Mouse (Mus musculus): ENCODE data around the gene Sec14l1.
A peak's percentile ranks its signal among the peaks of the same experiment; 100 is the strongest.

Gene Sec14l1

DNA sequence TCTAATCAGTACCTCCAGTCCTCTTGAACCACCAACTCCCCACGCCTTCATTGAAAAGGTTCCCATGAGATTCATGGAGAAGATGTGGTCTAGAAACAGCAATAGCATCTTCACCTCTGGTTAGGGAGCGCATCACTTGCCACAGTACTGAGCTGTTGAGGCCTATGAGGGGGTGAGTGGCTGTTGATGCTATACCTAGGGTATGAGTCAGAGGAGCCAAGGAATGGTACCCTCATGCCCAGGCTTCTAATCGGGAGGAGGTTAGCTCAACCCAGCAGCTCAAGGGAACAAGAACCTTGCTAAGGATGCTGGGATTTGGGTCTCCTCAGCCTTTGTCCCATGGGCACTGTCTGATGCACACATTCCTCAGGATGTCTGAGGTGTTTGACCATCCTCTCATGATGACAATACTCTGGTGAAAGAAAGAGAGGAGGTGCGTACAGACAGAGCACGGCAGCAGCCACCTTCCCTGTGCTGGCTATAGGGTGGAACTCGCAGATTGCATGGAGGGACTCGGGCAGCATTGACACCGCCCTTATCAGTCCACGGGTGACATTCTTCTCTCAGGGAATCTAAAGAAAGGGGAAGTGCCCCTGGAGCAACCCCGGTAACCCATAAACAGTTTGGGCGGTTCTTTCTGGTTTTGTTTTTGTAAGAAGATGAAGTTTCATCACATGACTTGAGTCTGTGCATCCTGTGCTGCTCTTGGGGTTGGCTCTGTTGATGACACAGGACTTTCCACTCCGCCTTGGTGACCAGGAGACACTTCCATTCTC is 5.6 kb upstream of the Sec14l1 start:
- DNase-seq = no peak

DNA sequence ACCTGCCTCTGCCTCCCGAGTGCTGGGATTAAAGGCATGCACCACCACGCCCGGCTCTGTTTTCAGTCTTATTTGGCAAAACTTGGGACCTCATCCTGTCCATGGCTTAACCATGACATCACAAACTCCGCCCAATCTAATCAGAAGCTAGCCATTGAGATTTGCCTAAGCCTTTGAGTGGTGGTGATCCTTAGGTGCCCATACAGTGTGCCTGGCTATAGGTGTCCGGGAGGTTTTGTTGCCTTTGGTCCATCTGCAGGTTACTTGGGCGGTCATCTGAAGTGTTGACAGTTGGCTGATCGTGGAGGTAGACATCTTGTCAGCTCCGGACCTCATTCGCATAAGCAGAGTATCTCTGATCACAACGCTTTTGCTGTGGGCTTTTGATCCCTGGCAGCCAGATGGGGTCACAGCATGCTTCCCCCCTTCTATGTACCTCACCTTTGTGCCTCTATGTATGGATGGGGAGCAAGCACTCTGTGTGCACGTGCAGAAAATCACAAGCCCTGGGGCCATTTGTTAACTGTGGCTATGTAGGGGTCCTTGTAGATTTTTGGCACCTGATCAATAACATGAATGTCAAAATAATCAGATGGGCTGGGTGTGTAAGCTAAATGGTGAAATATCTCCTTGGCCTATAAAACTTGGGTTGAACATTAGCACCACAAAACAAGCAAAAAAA is 2.9 kb upstream of the Sec14l1 start:
- no peak for DNase-seq

DNA sequence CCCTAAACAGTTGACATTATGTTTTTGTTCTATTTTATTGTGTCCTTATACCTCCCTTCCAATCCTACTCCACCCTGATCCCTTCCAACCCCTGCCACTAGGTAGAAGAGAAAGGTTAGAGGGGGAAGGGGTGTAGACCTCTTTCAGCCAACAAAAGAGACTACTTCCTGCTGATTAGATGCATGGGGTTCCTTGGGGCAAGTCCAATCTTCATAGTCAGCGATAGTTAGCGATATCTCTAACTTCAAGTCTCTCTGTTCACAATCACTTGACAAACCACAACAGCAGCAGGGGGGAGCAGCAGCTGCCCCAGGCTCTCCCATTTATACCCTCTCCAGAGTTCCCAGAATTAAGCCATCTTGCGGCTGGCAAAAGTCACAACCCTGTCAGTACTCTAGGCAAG is 2.3 kb upstream of the Sec14l1 start:
- DNase-seq = no peak

DNA sequence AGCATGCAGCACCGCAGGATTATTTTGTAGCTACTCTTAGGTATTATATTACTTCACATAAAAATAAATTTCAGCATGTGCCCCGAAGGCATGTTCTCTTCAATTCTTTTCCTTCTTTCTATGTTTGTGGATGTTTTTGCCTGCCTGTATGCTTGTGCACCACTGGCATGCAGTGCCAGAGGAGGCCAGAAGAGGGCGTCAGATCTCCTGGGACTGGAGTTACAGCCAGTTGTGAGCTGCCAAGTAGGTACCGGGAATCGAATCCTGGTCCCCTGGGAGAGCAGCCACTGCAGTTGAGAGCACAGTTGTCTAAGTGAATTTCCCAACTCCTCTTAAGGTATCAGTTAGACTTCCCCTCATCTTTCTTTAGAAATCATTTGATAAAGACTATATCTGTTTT is 1.6 kb upstream of the Sec14l1 start:
- no peak for DNase-seq

DNA sequence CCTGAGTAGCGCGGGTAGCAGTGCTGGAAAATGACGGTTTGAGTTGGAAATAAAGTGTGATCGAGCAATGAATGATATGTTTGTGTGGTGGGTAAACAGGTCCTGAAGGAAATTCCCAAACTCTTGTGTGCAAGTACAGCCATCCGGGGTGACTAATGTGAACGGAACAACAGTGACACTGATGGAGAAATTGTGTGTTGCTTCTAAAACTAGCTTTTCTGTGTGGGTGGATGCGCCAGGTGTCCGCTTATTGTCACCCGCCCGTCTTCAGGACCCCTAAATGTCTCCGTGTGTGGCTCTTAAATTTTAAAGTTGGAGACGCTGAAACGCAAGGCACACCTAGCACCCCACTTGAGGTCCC is 757 bp upstream of the Sec14l1 start:
- no peak for DNase-seq

DNA sequence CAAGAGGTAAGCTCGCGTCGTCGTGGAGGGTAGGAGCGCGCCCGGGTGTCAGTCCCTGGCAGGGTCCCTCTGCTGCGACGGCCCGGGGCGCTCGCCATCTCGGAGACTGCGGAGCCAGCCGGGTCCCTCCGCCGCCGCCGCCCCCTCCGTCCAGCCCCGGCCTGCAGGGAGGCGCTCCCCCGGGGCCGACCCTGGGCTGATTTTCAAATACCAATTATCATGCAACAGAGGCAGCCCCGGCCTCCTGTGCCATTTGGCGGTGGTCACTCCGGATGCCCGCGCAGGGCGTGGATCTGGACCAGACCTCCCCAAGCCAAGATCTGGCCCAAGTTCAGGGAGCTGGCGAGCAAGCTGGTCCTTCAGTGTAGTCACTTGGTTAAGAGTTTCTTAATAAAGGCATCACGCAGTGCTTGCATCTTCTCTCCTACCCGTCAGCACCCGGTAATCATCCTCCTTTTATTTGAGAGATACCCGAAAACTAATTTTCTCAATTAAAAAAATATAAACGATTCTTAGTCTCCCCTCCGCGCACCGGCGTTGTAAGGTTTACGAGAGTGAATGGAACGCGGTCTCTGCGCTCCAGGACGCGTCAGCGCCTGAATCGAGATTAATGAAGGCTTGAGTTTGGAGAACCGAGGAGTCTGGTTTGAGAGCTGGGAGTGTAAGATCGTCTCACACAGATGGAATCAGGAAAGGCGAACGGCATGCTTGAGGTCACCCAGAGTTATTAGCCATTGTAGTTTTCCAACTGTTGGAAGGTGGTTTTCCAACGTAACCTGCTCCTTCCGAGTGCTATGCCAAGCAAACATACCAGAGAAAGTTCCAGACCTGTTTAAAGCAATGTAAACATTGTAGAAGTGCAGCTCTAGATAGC is 615 bp downstream of the Sec14l1 start:
- DNase-seq = peak; percentile 55

DNA sequence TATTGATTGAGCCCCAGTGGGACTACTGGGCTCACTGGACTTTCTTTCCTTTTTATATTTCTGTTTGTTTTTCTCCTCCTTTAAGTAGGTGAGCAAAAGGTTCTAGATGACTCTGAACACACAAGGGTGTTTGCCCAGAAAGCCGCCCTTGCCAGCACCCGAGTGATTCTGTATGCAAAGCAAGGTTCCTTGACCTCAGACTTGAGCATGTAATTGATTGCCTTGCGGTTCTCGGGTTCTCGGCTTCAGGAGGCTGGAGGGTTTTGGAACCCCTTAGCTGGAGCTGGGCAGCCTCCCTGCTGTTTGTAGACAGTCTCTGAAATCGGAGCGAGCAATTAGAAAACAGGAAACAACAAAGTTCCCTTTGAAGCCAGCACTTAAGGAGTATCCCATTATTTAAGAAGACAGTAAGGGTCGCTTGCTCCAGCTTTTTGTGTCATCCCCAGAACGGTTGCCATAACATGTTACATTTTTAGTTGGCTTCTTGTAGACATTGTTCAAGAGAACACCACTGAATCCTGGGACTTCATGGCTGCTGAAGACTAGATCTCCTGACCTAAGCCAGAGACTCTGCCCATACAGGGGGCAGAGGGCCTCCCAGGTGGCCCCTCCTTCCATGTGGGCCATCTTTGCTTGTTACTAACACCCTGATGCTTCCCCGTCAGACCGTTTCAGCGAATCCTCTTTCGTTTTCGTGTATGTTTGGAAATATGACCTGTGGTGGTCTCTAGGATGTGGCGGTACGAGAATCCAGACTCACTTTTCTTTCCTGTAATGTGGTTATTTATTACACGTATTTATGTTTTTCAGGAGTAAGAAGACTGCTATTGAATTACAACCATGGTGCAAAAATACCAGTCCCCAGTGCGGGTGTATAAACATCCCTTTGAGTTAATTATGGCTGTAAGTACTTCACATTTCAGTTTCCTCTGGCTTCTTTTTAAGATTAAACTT is 1.7 kb downstream of the Sec14l1 start:
- DNase-seq = no peak

DNA sequence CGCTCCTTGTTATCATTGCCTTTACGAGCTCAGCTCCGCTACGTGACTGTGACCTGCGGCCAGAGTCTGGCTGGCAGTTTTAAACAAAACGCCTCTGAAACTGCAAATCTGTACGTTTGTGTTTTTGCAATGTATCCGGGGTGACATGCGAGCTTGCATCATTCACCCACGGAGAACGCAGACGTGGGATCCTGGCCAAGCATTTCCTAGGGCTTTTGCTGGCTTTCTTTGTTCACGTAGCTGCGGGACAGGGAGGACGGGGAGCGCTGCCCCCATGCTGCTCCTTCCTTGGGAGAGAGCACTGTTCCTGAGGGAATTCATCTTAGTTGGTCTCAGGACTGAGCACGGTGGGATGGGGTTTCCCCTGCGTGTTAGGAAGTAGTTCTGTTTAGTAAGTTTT is 2.4 kb downstream of the Sec14l1 start:
- no peak for DNase-seq

DNA sequence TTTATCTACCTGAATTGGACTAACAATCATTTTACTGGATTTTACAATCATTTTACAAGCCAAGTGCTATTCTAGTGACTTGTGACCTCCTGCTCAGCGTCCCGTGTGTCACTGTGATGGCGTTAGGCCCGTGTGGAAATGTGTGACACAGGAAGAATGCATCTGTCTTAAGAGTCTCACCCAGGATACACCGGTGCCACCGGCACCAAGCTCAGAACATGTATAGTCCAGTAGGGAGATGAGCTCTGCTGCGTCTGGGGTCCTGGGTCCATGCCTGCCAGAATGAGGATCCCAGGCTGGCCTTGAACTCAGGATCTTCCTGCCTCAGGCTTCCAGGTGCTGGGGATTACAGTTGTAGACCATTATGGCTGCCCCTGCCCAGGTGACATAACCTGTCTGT is 2.8 kb downstream of the Sec14l1 start:
- DNase-seq = no peak

DNA sequence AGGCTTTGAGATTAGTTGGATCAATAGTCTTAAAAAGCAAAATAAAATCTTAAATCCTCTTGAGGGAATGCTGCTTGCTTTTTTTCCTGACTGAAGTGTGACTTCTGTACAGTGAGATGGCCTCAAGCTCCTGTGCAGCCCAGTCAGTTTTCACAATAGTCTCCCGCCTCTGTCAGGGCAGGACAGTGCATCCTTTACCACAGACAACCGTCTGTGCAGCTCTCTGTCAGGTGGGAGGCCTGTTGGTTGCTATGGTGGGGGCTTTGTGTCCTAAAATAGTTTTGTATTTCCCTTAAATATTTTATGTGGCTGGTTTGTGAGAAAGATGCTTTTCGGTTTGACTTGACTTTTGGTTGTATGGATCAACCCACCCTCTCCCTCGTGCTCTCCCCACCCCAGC is 3.3 kb downstream of the Sec14l1 start:
- no peak for DNase-seq

DNA sequence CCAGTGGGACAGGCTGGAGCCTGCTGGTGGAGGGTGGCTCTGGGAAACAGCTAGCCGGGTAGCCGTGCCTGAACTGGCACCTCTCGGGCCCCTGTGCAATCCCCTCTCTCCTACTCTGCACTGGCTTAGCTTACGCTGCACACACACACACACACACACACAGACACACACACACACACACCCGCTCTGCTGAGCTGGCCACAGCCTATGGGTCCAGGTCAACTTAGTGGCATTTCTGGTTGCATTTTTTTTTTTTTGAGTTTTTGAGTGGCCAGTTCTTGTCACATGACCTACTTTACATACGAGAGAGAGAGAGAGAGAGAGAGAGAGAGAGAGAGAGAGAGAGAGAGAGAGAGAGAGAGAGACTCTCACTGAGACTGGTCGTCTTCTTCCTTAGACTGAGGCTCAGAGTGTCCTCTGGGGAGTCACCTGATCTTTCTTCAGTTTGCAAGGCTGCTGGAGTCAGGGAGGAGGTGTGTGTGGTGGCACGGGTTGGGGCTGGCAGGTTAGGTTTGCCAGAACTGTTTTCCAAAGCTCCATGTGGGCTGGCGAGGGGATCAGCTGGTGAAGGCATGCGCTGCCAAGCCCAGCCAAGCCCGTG is 3.9 kb downstream of the Sec14l1 start:
- peak; percentile 56 for DNase-seq

DNA sequence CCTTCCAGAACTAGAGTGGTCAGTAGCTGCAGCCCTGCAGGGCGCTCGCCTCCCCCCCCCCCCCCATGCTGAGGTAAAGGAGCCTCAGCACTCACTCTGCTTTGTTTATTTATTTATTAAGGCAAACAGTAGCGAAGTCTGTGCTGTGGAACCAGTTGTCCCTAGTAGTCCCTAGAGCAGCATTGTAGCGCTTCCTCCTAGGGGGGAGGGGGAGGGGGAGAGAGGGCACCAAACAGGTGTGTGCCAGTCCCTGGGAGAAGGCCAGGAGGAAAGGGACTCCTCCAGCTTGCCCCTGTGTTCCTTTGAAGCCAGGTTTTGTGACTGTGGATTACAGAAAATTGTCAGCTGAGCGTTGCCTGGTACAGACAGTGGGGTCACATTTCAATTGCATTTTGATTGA is 4.8 kb downstream of the Sec14l1 start:
- DNase-seq = no peak

DNA sequence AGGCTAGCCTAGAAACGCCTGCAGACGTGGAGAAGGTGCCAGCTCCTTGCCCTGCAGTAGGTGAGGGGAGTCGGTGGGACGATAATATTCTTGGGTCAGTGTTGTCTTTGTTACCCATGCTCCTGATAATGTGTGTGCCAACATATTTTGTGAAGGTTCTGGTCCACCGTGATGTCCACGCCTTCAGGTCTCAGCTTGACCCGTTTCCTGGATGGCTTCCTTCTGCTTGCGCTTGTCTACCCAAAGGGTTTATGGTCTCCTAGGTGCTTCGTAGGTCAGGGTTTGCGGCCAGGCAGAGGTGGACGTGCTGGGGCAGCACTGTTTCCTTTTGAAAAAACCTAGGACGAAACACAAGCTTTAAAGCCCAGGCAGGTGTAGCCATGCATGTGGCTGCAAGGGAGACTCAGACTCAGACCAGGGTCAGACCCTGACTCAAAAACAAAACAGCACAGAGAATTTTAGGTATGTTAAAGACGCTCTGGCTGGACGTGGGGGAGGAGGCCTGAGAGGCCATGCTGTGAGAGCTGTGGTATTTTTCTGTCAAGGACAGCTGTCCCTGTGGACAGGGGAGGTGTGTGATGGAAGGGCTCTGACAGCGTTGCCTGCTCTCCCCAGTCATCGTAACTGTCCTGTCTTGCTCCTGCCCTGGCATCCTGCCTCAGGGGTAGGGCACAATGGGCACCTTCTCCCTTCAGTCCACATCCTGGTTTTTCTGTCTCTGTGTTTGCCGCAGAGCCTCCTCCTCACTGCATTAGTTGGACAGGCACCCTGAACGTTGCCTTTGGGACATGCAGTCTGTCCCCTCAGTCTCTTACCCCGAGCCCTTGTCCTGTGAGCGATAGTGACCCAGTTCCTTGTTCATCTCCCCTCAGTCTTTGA is 5.6 kb downstream of the Sec14l1 start:
- DNase-seq = no peak

DNA sequence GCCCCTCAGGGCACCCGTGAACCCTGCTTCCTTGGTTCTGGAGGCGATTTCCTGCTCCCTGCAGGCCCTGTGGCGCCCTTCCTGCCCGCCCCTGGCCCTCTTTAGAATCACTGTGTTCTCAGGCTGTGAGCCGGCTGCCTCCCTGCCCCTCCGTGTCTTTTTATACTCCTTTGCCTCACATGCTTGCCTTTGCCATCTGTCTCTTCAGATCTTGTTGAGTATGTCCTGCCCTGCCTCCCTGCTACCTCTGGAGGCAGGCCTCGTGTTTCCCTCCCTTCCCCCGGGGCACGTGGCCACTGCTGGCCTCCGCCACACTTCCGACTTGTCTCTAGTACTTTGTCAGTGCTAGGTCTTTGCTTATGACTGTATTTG is 6.2 kb downstream of the Sec14l1 start:
- peak; percentile 88 for DNase-seq

DNA sequence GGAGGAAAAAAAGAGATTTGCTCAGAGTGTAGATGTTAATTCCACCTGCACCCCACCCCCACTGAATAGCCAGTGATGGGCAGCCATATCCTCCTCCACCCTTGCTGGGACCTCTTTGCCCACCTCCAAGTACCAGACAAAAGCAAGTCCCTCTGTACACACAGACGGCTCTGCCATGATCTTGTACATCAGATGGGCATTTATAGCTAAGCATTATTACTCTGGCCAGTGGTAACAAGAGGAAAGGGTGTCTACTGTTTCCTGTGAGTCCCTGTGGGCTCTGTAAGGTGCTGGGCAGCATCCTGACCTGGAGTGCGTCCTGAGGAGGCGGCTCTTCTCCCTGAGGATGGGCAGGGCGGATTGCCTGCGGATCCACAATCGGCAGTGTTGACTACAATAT is 7.0 kb downstream of the Sec14l1 start:
- no peak for DNase-seq

DNA sequence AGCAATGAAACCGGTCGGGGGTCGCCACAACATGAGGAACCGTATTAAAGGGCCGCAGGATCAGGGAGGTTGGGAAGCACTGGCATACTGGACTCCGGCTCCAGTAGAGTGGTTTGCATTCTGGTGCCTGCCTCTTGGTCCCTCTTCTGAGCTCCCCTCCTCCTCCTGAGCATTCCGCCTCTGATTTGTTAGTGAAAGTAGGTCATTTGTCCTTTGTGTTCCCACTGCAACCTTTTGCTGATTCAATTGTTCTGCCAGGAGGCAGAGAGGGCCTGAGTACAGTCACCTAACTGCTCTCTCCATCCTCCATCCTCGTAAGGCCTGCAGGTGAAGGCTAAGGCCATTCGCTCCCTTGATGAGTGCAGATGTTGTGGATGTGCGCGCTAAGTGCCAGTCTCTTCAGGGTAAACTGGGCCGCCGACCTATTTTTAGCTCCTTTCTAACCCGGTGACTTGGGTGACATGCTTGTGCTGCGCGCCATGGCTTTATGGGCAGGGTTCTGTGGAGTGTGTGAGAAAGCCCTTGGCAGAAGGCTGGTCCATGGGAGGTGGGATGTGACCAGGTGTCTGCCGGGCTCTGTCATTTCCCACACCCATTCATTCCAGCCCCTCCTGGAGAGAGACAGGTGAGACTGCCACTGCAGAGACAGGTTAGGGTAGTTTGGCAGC is 8.6 kb downstream of the Sec14l1 start:
- no peak for DNase-seq

DNA sequence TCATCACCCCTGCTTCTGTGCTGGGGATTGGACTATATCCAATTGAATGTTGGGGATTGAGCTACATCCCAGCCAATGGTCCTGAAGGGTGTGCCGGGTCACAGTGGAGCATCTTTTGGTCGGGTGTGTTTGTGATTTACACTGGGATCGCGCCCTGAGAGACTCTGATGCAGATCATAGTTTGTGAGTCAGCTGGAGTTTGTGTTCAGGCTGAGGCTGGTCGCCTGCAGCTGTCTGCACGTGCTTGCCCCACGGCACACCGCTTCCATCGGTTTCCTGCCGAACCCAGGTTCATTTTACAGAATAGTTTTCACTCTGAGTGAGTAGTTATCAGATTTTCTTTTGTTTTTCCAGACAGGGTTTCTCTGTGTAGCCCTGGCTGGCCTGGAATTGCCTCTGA is 9.6 kb downstream of the Sec14l1 start:
- DNase-seq = no peak

DNA sequence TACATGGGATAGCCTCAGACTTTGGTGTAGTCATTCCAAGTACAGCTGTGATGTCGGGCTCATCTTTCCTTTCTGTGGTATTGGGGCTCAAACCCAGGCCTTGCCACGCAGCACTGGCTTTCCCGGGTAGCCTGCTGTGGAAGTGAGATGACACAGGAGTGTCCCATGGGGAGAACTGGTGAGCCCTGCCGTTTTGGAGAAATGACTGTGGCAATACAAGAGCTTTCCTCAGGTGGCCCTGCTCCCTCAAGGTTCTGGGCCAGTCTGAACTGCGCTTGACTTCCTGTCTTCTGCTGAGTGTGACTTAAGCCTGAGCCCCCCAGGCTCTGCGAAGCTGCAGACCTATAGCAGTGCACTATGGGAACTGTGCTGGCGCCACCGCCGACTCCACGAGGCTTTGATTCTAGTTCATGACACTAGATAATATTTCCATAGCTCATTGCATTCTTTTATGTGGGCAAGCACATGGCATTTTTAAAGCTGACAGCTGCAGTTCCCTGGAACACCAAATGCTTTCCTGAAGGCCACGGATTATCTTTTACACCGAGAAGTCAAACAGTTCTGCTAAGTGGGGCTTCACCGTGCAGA is 12.4 kb downstream of the Sec14l1 start:
- DNase-seq = no peak

DNA sequence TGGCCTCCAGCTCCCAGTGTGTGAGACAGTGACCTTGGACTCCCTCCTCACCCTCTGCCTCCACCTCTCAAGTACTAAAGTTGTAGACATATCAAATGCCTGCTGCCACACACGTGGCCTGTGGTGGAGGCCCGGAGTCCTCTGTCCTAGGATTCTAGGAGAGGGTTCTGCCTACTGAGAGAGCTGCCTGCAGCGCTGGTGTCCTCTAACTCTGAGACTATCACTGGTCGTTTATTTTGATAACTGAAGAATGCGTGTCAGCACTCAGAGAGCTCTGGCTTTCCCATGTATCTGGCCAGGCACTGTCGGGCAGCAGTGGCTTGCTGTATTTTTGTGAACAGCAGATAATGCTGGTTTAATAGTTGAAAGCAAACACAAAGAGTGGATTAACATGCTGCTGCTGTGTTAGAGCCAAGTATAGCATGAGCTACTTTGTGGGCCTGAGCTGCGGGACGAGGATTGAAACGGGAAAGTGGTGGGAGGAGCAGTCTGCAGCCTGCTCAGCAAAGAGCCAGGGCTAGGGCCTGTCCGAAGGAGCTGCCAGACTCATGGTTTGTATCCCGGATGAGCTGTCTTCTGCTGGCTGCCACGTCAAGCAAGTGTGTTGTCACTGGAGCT is 13.1 kb downstream of the Sec14l1 start:
- DNase-seq = no peak

DNA sequence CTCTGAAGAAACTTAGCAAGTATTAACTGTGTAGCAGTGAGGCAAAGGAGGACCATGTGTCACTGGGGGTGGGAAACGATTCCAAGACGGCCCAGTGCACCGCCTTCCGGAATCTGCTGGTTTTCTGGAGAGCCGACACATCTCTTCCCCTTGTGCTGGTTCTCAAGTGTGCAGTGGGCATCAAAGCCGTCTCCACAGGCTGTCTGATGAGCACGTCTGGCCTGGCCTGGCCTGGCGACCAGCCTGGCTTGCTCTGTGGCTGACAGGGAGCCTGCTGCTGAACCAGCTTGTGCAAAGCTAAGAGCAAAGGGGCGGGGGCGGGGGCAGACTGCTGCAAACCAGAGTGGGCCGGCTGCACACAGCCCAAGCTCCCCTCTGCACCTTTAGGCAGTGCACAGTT is 14.5 kb downstream of the Sec14l1 start:
- DNase-seq = no peak
